Mouse (Mus musculus) skeletal muscle tissue, postnatal 0 days (tissue): ENCODE data around the gene Tubb4a. TPM values are rescaled to one million over a fixed set of nuclear protein-coding genes. Genes with fewer than 3 reads are reported as not detected.

Experiments
- polyA plus RNA-seq: library from polyadenylated mRNA; unstranded; fragments of >200 nt; fragmentation: Nextera tagmentation; extraction: Ambion mirVana; gene quantifications from 2 replicates; pipeline ENCODE4 v1.2.1, GENCODE M21; 2015

Gene Tubb4a
- polyA plus RNA-seq, result 2.0 and 3.6 TPM in 2 replicates

DNA sequence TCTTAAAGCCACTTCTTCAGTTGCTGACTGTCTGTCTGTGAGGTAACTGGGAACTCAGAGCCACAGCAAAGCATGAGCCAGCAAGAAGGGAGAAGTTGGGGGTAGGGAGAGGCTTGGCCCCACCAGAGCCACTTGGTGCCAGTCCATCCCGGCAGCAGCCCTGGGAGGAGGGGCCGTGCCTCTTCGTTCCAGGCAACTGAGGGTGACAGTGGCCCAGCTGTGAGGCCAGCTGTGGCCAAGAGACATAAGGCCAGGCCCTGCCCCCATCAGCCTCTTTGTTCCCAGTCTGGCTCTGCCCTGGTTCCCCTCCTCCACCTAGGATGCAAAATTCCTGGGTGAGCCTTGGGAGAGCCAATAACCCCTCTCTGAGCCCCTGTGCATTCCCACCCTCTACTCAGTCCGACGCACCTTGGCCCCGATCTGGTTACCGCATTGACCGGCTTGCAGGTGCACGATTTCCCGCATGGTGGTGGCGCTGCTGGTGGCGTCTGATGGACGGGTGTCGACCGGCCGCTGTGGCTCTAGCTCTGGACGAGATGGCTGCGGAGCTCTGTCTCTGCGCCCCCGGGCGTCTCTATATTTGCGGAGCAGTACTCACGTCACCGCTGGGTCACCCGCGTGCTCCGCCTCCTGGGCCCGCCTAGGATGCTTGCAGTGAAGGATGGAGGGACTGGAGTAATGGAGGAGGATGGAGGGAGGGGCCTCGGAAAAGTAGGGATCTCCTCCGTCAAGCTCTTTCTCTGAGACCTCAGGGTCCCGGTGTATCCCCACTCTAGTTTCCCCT is at the start of gene Tubb4a:
Gene Tubb4a (minus strand): TSS at position 734 of the 784 bp plus-strand sequence.

DNA sequence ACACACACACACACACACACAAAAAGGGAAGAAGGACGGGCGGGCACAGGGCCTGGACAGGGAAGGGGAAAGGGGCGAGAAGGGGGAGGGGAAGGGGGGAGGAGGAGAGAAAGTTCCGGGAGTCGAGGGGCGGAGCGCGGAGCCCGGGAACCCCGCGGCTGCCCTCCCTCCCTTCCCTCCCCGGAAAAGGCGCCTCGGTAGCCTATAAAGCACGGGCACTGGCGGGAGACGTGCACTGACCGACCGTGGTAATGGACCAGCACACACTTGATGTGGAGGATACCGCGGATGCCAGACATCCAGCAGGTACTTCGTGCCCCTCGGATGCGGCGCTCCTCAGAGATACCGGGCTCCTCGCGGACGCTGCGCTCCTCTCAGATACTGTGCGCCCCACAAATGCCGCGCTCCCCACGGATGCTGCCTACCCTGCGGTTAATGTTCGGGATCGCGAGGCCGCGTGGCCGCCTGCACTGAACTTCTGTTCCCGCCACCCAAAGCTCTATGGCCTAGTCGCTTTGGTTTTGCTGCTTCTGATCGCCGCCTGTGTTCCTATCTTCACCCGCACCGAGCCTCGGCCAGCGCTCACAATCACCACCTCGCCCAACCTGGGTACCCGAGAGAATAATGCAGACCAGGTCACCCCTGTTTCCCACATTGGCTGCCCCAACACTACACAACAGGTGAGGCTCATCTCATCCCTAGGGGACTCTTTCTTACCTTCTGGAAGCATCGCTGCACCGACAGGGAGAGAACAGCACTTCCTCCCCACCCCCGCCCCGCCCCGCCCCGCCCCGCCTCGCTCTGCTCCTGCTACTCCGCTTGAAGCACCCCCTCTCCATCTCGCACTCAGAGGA is 17.8 kb upstream of the Tubb4a start, which contains the start of gene Tnfsf9:
Gene Tnfsf9 (plus strand): TSS at position 145 of the 854 bp plus-strand sequence.

DNA sequence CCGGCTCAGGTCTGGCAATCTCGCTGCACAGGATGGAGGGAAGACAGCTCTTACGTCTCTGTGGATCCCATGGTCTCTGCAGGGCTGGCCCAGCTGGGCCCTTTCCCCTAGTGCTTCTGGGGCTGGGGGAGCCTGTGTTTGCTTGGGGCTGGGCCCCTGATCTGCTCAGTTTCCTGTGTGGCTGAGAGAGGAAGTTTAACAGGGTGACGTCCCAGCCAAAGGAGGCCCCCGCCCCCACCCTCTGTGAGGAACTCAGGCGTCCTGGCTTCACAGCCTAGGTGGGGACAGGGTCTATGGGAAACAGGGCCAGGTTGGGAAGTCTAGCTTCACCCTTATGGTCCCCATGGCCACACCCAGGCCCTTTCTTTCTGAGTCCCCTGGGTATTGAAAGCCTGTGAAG is 9.2 kb downstream of the Tubb4a start, which contains the start of gene Dennd1c:
Gene Dennd1c (minus strand): TSS at position 179 of the 400 bp plus-strand sequence.

GRCm38 (mm10) chr17:57059486-57059977 is 28.1 kb downstream of the Tubb4a start, which contains the start of gene Slc25a23:
Slc25a23 (minus strand) TSS chr17:57059863.

GRCm38 (mm10) chr17:57058891-57059485 is 28.6 kb downstream of the Tubb4a start, which contains the start of gene Crb3:
Crb3 (plus strand) TSS chr17:57059105.

DNA sequence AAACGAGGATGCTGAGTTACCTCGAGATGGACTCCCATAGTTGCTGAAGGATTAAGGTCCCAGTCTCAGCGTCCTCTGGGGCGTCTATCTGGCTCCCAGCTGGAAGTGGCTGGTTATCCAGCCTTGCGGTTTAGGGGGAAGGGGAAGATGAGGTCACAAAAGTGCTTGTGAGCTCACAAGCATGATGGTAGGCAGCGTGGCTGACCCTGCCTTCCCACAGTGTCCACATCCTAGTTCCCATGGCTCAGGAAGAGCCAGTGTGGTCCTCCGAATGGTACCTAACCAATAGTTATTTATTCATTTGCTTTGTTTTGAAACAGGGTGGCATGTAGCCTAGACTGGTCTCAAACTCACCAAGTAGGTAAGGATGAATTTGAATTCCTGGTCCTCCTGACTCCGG is 46.0 kb downstream of the Tubb4a start, which contains the start of gene Slc25a41:
Gene Slc25a41 (minus strand): TSS at position 101 of the 400 bp plus-strand sequence.

DNA sequence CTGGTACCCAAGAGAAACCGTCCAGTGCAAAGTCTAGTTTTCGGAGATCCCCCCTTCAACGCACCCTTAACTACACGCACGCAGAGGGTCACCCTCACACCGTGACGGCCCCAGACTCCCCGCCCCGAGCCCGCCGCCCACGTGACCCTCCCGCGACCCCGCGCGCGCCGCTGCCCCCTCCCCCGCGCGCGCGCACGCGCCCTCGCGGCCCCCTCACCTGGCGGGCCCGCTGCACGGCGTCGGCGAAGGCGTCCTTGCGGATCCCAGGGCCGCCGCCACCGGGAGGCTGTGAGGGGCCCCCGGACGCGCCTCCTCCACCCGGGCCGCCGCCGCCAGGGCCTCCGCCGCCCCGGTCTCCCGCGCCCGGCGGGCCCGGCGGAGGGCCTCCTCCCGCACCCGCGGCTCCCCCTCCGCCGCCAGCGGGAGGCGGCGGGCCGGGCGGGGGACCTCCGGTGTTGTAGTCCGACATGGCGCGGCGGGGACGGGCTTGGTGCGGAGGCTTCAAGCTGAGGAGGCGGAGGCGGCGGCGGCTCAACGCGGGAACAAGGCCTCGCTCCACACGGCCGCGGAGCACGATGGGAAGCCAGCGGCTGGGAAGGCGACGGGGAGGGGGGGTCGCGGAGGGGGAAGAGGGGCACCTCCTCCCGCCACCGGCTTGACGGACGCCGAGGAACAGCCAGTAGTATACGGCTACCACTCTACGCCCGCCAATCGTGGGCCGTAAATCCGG is 56.5 kb downstream of the Tubb4a start, which contains the start of gene Khsrp:
Gene Khsrp (minus strand): TSS at position 592 of the 730 bp plus-strand sequence.

Other genes starting within 250 kb of the Tubb4a start
- not detected in 2 replicates for gene Acsbg2, start 213.3 kb downstream of the Tubb4a start, polyA plus RNA-seq
- 0.06 and 0.13 TPM in 2 replicates for gene 1700061G19Rik, start 212.3 kb downstream of the Tubb4a start, polyA plus RNA-seq
- 9.3 and 10.1 TPM in 2 replicates for gene Mllt1, start 152.4 kb downstream of the Tubb4a start, polyA plus RNA-seq
- gene Acer1, start 105.7 kb downstream of the Tubb4a start, polyA plus RNA-seq, result 1.7 TPM in 1 of 2 replicates, not detected in the other
- gene Clpp, start 97.5 kb downstream of the Tubb4a start, polyA plus RNA-seq, result 83.9 and 87.2 TPM in 2 replicates
- 45.7 and 47.9 TPM in 2 replicates for gene Alkbh7, start 90.4 kb downstream of the Tubb4a start, polyA plus RNA-seq
- 0.41 and 0.46 TPM in 2 replicates for gene Pspn, start 87.8 kb downstream of the Tubb4a start, polyA plus RNA-seq
- 28.6 and 38.6 TPM in 2 replicates for gene Gtf2f1, start 76.5 kb downstream of the Tubb4a start, polyA plus RNA-seq
- 0.28 and 0.33 TPM in 2 replicates for gene Gm17949, start 76.3 kb downstream of the Tubb4a start, polyA plus RNA-seq
- gene Khsrp, start 56.3 kb downstream of the Tubb4a start, polyA plus RNA-seq, result 13.9 and 15.7 TPM in 2 replicates
- not detected in 2 replicates for gene Slc25a41, start 46.1 kb downstream of the Tubb4a start, polyA plus RNA-seq
- 0.68 and 1.1 TPM in 2 replicates for gene Crb3, start 28.7 kb downstream of the Tubb4a start, polyA plus RNA-seq
- 4.2 and 5.2 TPM in 2 replicates for gene Slc25a23, start 27.9 kb downstream of the Tubb4a start, polyA plus RNA-seq
- 0.86 and 2.1 TPM in 2 replicates for gene Dennd1c, start 9.3 kb downstream of the Tubb4a start, polyA plus RNA-seq
- gene Tnfsf9, start 17.5 kb upstream of the Tubb4a start, polyA plus RNA-seq, result 1.1 and 1.5 TPM in 2 replicates
- gene Cd70, start 62.0 kb upstream of the Tubb4a start, polyA plus RNA-seq, result not detected in 2 replicates
- 0.13 TPM in 1 of 2 replicates, not detected in the other for gene Tnfsf14, start 106.4 kb upstream of the Tubb4a start, polyA plus RNA-seq
- gene C3, start 140.4 kb upstream of the Tubb4a start, polyA plus RNA-seq, result 4.3 and 53.1 TPM in 2 replicates
- gene Gpr108, start 160.7 kb upstream of the Tubb4a start, polyA plus RNA-seq, result 25.9 and 31.3 TPM in 2 replicates
- 41.2 and 47.7 TPM in 2 replicates for gene Trip10, start 161.7 kb upstream of the Tubb4a start, polyA plus RNA-seq
- 1.5 and 1.9 TPM in 2 replicates for gene Vav1, start 191.3 kb upstream of the Tubb4a start, polyA plus RNA-seq